Mouse (Mus musculus) intestine, embryonic 15.5 days (tissue): ENCODE data around the gene Tmem253. TPM values are rescaled to one million over a fixed set of nuclear protein-coding genes. Genes with fewer than 3 reads are reported as not detected.
A peak's percentile ranks its signal among the peaks of the same experiment; 100 is the strongest.

Experiments
- ATAC-seq: fragments of 200-750 bp; cut with Nextera tagmentation; 2 replicates; pipeline ENCODE4 v1.8.0; 2017; ENCODE audit warnings: moderate TSS enrichment, moderate library complexity
- H3K27ac ChIP-seq: fragments of 300-500 bp; sonication (generic); 2 replicates; pipeline ENCODE4 v1.5.1; 2015; ENCODE audit warnings: mild to moderate bottlenecking, inconsistent platforms
- H3K27me3 ChIP-seq: fragments of 300-500 bp; sonication (generic); replicated peaks from 2 replicates; pipeline ENCODE4 v1.6.1; 2015; ENCODE audit warnings: inconsistent platforms
- H3K36me3 ChIP-seq: fragments of 300-500 bp; sonication (generic); 2 replicates; pipeline ENCODE4 v1.6.1; 2015; ENCODE audit warnings: inconsistent platforms
- H3K4me1 ChIP-seq: fragments of 300-500 bp; sonication (generic); replicated peaks from 2 replicates; pipeline ENCODE4 v1.6.1; 2015; ENCODE audit warnings: inconsistent platforms
- H3K4me2 ChIP-seq: fragments of 300-500 bp; sonication (generic); replicated peaks from 2 replicates; pipeline ENCODE4 v1.6.1; 2015; ENCODE audit warnings: mild to moderate bottlenecking, inconsistent platforms
- H3K4me3 ChIP-seq: fragments of 300-500 bp; sonication (generic); replicated peaks from 2 replicates; pipeline ENCODE4 v1.5.1; 2015; ENCODE audit warnings: inconsistent platforms
- H3K9ac ChIP-seq: fragments of 300-500 bp; sonication (generic); 2 replicates; pipeline ENCODE4 v1.6.1; 2015; ENCODE audit warnings: inconsistent platforms
- H3K9me3 ChIP-seq: fragments of 300-500 bp; sonication (generic); 2 replicates; pipeline ENCODE4 v1.6.1; 2016; ENCODE audit warnings: inconsistent platforms
- WGBS: fragments of 180-500 bp; shearing (Covaris S2); methylation state at CpG from one replicate; pipeline ENCODE4 v1.1.7; 2015; 5-methylcytosine and 5-hydroxymethylcytosine counted together
- polyA plus RNA-seq: library from polyadenylated mRNA; unstranded; fragments of >200 nt; fragmentation: Nextera tagmentation; extraction: Ambion mirVana; gene quantifications from 2 replicates; pipeline ENCODE4 v1.2.1, GENCODE M21; 2015

Gene Tmem253
- polyA plus RNA-seq, 1 experiment from 2014 or later, result 50.1 TPM

DNA sequence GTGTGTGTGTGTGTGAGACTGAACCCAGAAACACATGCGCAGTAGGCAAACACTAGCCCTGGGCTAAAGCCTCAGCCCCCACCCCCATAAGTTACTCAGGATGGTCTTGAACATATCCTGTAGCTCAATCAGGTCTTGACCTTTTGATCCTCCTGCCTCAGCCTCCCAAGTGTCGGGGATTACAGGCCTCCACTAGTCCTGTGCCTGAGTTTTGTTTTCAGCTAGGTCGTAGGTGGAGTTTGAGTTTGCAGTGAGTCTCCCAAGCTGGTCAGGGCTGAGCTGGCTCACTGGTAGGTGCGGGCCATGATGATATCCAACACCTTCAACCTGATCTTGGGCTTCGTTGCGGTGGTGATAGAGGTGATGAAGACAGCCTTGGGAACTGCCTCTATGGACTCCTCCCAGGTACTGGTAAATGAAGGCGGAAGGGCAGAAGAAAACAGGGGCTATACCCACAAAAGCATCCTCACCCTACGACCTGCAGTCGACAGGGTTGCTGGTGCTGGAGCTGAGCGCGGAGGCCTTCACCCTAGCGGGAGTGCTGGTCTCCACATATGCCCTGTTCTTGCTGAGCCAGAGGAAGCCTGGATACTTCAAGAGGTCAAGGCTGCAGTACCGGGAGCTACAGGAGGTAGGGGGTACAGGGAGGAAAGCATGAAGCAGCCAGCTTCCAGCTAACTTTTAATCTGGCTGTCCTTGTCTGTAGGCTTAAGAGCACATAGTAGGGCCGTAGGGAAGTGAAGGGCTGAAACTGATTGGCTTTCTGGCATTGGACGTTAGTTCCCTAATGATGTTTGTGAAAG, 3.0 kb downstream of the Tmem253 start:
- no peak for ATAC-seq
- Histone ChIP-seq H3K36me3 (no peaks in the 10 kb centered on the region), H3K4me1 (peaks cover 42% of the 10 kb centered on the region), H3K27me3 (no peaks in the 10 kb centered on the region), H3K4me2 (peak overlapping the region; percentile 60), H3K9ac (peak overlapping the region; percentile 83), H3K9me3 (no peaks in the 10 kb centered on the region), H3K4me3 (peak overlapping the region; percentile 59), H3K27ac (peak overlapping the region; percentile 98)
- WGBS, result 82% methylated on average over 15 of the region's 15 CpGs

DNA sequence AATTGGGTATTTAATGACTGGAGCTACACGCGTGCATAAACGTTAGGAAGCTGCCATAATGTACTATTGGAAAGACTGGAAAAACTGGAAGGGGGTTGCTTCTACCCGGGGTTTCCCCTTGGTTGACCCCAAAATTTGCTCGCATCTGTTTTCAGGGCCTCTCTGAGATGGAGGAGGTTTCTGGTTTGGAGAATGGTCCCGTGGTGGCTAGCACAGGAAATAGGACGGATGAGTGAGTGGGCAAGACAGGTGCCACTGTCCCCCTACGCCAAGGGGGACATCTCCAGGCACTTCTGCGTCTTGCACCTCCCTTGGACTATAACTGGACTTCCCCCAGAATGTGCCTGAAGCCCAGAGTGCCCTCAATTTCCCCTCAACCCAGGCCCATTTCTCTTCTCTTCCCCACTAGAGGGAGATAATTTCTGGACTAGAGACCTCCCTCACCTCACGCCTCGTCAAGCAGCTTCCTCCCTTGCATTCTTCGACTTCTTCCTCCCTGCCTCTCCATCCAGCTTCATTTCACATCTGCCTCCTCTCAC, 3.7 kb downstream of the Tmem253 start:
- peak overlapping the region; percentile 98 for H3K27ac ChIP-seq
- WGBS, result 24% methylated on average over 12 of the region's 12 CpGs
- H3K36me3 ChIP-seq, result no peaks in the 10 kb centered on the region
- H3K4me3 ChIP-seq, result peak overlapping the region; percentile 59
- peak; percentile 2 for ATAC-seq
- H3K4me1 ChIP-seq, result peaks cover 43% of the 10 kb centered on the region
- no peaks in the 10 kb centered on the region for H3K27me3 ChIP-seq
- no peaks in the 10 kb centered on the region for H3K9me3 ChIP-seq
- H3K4me2 ChIP-seq, result peak overlapping the region; percentile 60
- peak overlapping the region; percentile 83 for H3K9ac ChIP-seq

DNA sequence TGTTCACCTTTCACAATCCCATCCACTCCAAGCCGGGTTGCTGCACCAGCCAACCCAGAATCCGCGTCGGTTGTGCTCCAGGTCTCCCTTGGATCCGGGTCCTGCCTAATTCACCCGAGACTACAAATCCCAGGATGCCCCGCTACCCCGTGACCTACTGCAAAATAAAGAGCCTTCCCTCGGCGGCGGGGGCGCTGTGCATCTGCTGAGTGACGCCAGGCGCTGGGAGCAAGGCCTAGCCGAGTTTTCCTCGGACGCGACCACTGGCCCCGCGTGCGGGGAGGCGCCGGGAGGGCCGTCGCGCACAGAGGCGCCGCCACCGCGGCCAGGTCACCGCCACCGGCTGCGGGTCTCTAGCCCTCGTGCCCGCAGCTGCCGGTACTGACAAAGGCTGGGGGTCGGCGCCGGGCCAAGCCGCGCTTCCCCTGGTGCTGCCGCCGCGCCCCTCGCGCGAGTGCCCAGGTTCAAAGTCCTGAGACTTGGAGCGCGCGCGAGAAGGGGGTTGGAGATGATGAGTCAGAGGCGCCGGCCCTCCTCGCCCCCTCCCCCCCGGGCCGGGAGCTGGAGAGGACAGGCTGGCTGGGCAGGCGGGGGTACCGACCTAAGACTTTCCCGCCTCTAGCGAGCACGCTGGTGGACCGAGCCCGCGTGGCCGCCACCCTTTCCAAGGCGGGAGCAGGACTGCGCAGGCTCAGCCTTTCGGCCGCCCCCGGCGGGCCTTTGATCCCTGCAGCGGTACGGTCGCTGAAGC, 4.3 kb downstream of the Tmem253 start:
- under 1% methylated on average over 74 of the region's 74 CpGs for WGBS
- Histone ChIP-seq H3K9me3 (no peaks in the 10 kb centered on the region), H3K36me3 (no peaks in the 10 kb centered on the region), H3K9ac (peak overlapping the region; percentile 83), H3K4me3 (peak overlapping the region; percentile 59), H3K4me1 (peaks cover 43% of the 10 kb centered on the region), H3K4me2 (peak overlapping the region; percentile 60), H3K27me3 (no peaks in the 10 kb centered on the region), H3K27ac (peak overlapping the region; percentile 98)
- ATAC-seq, result peak; percentile 85

GRCm38 (mm10) chr14:52020486-52021137, 5.2 kb downstream of the Tmem253 start, which contains the start of gene Zfp219:
Gene Zfp219 (minus strand): TSS chr14:52020733.
- Histone ChIP-seq H3K4me2 (peak within 1 kb of the TSS; percentile 60), H3K27me3 (no peaks in the 10 kb centered on the region), H3K9me3 (no peaks in the 10 kb centered on the region), H3K27ac (peak within 1 kb of the TSS; percentile 98), H3K4me1 (peaks cover 37% of the 10 kb centered on the region), H3K4me3 (peak within 1 kb of the TSS; percentile 59), H3K9ac (peak within 1 kb of the TSS; percentile 83), H3K36me3 (no peaks in the 10 kb centered on the region)
- 7% methylated on average over 15 of the region's 15 CpGs for WGBS
- peak; percentile 69 for ATAC-seq

DNA sequence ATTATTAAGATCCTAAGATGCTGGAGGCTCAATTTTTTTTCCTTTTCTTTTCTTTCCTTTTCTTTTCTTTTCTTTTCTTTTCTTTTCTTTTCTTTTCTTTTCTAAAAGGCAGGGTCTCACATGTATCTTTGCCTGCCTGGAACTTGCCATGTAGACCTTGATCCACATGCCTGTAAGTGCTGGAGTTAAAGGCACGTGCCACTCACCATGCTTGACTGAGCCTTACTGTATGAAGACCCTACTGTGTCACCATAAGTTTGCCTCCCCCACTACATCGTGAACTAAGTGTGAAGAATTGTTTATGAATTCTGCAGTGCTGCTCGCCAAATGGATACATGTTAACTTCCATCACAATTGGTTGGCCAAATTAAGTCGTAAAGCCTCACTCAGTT, 5.7 kb downstream of the Tmem253 start:
- no peaks in the 10 kb centered on the region for H3K9me3 ChIP-seq
- H3K4me2 ChIP-seq, result peak overlapping the region; percentile 60
- H3K36me3 ChIP-seq, result no peaks in the 10 kb centered on the region
- H3K27ac ChIP-seq, result peak overlapping the region; percentile 98; the same call in 1 of the 2 replicates
- peaks cover 33% of the 10 kb centered on the region for H3K4me1 ChIP-seq
- peak overlapping the region; percentile 59; the same call in 1 of the 2 replicates for H3K4me3 ChIP-seq
- H3K9ac ChIP-seq, result no peak overlapping the region
- ATAC-seq, result no peak
- no peaks in the 10 kb centered on the region for H3K27me3 ChIP-seq
- WGBS, result 59% methylated on average over 4 of the region's 4 CpGs

DNA sequence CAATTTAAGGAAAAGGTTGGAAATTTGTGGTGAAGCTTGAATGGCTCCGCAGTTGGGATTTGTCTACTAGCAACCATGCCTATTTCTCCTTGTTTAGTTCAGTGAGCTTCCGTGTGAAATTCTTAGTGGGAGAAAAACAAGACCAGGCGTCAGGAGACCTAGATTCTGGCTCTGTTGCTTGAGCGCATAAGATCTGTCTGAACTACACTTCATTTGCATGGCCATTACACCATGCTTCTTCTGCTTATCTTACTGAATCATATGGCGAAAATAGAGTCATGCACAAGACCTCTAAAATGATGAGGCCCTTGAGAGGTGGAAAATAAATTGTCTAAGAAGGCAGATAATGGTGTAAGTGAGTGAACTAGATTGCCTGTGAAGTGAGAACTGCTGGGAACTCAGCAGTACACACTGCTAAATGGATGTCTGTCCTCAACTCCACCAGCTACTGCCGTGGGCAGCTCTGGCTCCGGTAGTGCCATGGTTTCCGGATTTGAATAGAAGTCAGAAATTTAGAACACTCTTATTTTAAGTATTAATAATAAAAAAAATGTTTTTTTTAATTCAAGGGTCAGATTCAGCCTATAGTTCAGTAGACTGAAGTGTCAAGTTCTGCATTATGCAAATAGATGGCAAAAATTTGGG, 6.2 kb downstream of the Tmem253 start:
- H3K27ac ChIP-seq, result 0 out of 2 replicates have a peak overlapping the region, but pooled peaks have one; percentile 98
- WGBS, result 88% methylated on average over 8 of the region's 8 CpGs

GRCm38 (mm10) chr14:52022244-52022708, 6.8 kb downstream of the Tmem253 start:
- no peaks in the 10 kb centered on the region for H3K9me3 ChIP-seq
- H3K4me2 ChIP-seq, result peak overlapping the region; percentile 61
- no peak overlapping the region for H3K4me3 ChIP-seq
- H3K4me1 ChIP-seq, result peaks cover 26% of the 10 kb centered on the region
- no peak for ATAC-seq
- WGBS, result 58% methylated on average over 3 of the region's 3 CpGs
- H3K36me3 ChIP-seq, result no peaks in the 10 kb centered on the region
- no peak overlapping the region for H3K9ac ChIP-seq
- H3K27me3 ChIP-seq, result no peaks in the 10 kb centered on the region
- peak overlapping the region; percentile 79; the same call in 1 of the 2 replicates for H3K27ac ChIP-seq

More for the DNA sequence above, 6.2 kb downstream of the Tmem253 start:
- Histone ChIP-seq H3K9ac (no peak overlapping the region), H3K36me3 (no peaks in the 10 kb centered on the region), H3K4me3 (no peak overlapping the region), H3K4me1 (peaks cover 27% of the 10 kb centered on the region), H3K4me2 (no peak overlapping the region), H3K9me3 (no peaks in the 10 kb centered on the region), H3K27me3 (no peaks in the 10 kb centered on the region)
- ATAC-seq, result no peak

DNA sequence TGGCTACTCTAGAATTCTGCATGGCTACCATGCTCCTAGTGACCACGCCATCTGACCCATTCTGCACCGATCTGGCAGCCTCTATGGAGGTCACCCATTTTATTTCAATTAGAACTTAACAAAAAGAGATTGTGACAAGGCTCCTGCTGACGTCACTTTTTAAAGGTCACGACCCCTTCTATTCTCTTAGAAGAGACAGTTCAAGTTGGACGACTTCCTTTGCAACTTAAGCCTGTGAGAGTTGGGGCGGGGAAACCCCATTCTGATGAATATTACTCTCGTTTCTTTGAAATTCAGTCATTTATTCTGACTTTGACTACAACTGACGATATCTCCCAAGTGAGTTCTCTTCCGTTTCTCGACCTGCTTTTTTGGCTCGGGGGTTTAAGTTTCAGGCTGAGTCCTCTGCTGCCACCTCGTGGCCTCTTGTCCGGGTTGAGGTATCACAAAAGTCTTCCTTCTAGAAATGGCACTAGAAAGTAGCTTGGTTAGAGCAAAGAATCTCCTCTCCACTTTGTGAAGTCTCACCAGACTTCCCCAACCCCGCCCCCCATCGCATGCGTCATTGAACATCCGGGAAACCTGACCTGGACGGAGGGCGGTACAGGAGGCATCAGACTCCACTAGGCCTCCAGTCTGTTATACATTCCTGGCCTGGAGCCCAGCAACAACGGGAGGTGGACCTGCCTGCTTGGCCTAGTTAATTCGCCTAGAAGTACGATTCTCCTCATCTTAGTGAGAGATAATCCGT, 7.4 kb downstream of the Tmem253 start:
- Histone ChIP-seq H3K4me1 (peaks cover 26% of the 10 kb centered on the region), H3K4me3 (peak overlapping the region; percentile 25), H3K36me3 (no peaks in the 10 kb centered on the region), H3K9ac (peak overlapping the region; percentile 20; the same call in 1 of the 2 replicates), H3K9me3 (no peaks in the 10 kb centered on the region), H3K4me2 (peak overlapping the region; percentile 61), H3K27me3 (no peaks in the 10 kb centered on the region), H3K27ac (peak overlapping the region; percentile 79)
- ATAC-seq, result peak; percentile 35
- 5% methylated on average over 23 of the region's 23 CpGs for WGBS

GRCm38 (mm10) chr14:52024133-52024532, 8.7 kb downstream of the Tmem253 start:
- ATAC-seq, result no peak
- H3K9ac ChIP-seq, result no peak overlapping the region
- 85% methylated on average over 2 of the region's 2 CpGs for WGBS

DNA sequence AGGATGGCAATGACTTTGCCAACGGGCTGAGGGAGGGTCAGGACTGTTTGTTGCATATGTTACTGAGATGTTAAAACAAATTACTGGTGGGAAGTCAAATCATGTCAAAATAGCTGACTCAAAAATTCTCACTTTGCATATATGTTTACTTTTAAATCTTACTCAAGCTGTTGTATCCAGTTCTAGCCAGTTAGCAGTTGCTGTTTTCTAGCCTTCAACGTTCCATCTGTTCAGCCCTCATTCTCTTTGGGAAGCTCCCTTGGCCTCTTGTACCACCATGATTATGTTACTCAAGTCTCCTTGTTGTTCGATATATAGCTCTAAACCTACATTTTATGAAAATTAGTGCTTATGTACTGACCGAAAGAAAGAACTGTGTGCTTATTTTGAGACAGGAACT, 10.9 kb downstream of the Tmem253 start:
- Histone ChIP-seq H3K36me3 (no peaks in the 10 kb centered on the region), H3K9me3 (no peaks in the 10 kb centered on the region), H3K4me3 (no peak overlapping the region), H3K4me2 (no peak overlapping the region), H3K4me1 (peaks cover 13% of the 10 kb centered on the region), H3K27ac (no peak overlapping the region), H3K9ac (no peak overlapping the region), H3K27me3 (no peaks in the 10 kb centered on the region)
- WGBS, result 82% methylated on average over 4 of the region's 4 CpGs
- no peak for ATAC-seq

More at GRCm38 (mm10) chr14:52024133-52024532, 8.7 kb downstream of the Tmem253 start:
- H3K4me2 ChIP-seq, result no peak overlapping the region
- no peaks in the 10 kb centered on the region for H3K36me3 ChIP-seq
- peaks cover 17% of the 10 kb centered on the region for H3K4me1 ChIP-seq
- H3K4me3 ChIP-seq, result no peak overlapping the region
- H3K9me3 ChIP-seq, result no peaks in the 10 kb centered on the region
- no peaks in the 10 kb centered on the region for H3K27me3 ChIP-seq
- no peak overlapping the region for H3K27ac ChIP-seq

- WGBS, result 76% methylated on average over 6 of the region's 6 CpGs
- H3K9ac ChIP-seq, result no peak overlapping the region
- no peaks in the 10 kb centered on the region for H3K36me3 ChIP-seq
- no peak overlapping the region for H3K4me2 ChIP-seq
- H3K27ac ChIP-seq, result no peak overlapping the region
- no peaks in the 10 kb centered on the region for H3K27me3 ChIP-seq
- H3K9me3 ChIP-seq, result no peaks in the 10 kb centered on the region
- ATAC-seq, result no peak
- 0 out of 2 replicates have a peak, but pooled peaks cover 2% of the 10 kb centered on the region for H3K4me1 ChIP-seq
- H3K4me3 ChIP-seq, result no peak overlapping the region
Observed at GRCm38 (mm10) chr14:52035926-52036325, 20.5 kb downstream of the Tmem253 start.
